Mouse (Mus musculus): ENCODE results near the gene Nsmce1. TPM values are rescaled to one million over a fixed set of nuclear protein-coding genes. Genes with fewer than 3 reads are reported as not detected.

Gene Nsmce1
- polyA plus RNA-seq, 1 experiment from 2014 or later: 119 TPM

DNA sequence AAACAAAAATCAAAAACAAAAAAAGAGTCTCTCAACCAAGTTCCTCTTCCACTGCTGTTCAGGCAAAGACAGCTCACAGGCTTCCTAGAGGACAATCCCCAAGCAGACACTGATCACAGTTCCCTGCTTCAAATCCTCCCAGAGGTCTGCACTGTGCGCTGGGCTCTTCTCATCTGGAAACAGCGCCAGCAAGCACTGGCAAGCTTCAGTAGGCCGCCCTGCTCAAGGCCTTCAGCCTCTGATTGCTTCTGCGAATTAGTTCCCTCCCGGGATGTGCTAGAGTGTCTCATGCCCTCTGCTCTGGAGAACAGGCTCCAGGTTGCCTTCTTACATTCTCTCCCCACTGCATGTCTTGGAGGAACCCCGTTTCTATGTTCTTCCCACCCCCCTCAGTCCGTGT lies 6.6 kb downstream of the Nsmce1 start:
- H3K9ac ChIP-seq (ENCODE audit: low read length): no peak overlapping the region
- DNase-seq (ENCODE audit: low spot score): no peak
- H3K27ac ChIP-seq (ENCODE audit: low read depth, low read length): no peak overlapping the region
- H3K27me3 ChIP-seq (ENCODE audit: control insufficient read depth, insufficient read depth, low read length): no peaks in the 10 kb centered on the region
- H3K36me3 ChIP-seq (ENCODE audit: control insufficient read depth, insufficient read depth, low read length): peaks cover 4% of the 10 kb centered on the region; the same call in 1 of the 2 replicates
- ATAC-seq (ENCODE audit: insufficient read depth, low FRiP score, low TSS enrichment): no peak
- WGBS: 90% methylated on average over 7 of the region's 7 CpGs
- no peaks in the 10 kb centered on the region for H3K4me1 ChIP-seq (ENCODE audit: control insufficient read depth, insufficient read depth, low read length)
- H3K4me2 ChIP-seq (ENCODE audit: low read depth): no peak overlapping the region
- no peaks in the 10 kb centered on the region for H3K9me3 ChIP-seq (ENCODE audit: control insufficient read depth, low read length)
- no peak overlapping the region for H3K4me3 ChIP-seq (ENCODE audit: low read depth, low read length)

- H3K4me3 ChIP-seq (ENCODE audit: low read depth, low read length): no peak overlapping the region
- ATAC-seq (ENCODE audit: insufficient read depth, low FRiP score, low TSS enrichment): no peak
- no peaks in the 10 kb centered on the region for H3K9me3 ChIP-seq (ENCODE audit: control insufficient read depth, low read length)
- H3K36me3 ChIP-seq (ENCODE audit: control insufficient read depth, insufficient read depth, low read length): peaks cover 4% of the 10 kb centered on the region; the same call in 1 of the 2 replicates
- no peak overlapping the region for H3K27ac ChIP-seq (ENCODE audit: low read depth, low read length)
- H3K9ac ChIP-seq (ENCODE audit: low read length): no peak overlapping the region
- H3K27me3 ChIP-seq (ENCODE audit: control insufficient read depth, insufficient read depth, low read length): no peaks in the 10 kb centered on the region
- 49% methylated on average over 2 of the region's 2 CpGs for WGBS
- no peak for DNase-seq (ENCODE audit: low spot score)
- no peaks in the 10 kb centered on the region for H3K4me1 ChIP-seq (ENCODE audit: control insufficient read depth, insufficient read depth, low read length)
- H3K4me2 ChIP-seq (ENCODE audit: low read depth): no peak overlapping the region
Observed at GRCm38 (mm10) chr7:125482886-125483285, 8.5 kb downstream of the Nsmce1 start.

- H3K36me3 ChIP-seq (ENCODE audit: control insufficient read depth, insufficient read depth, low read length): peaks cover 4% of the 10 kb centered on the region; the same call in 1 of the 2 replicates
- WGBS: 89% methylated on average over 3 of the region's 3 CpGs
- no peaks in the 10 kb centered on the region for H3K9me3 ChIP-seq (ENCODE audit: control insufficient read depth, low read length)
- no peak overlapping the region for H3K4me2 ChIP-seq (ENCODE audit: low read depth)
- ATAC-seq (ENCODE audit: insufficient read depth, low FRiP score, low TSS enrichment) (no peak), DNase-seq (ENCODE audit: low spot score) (no peak)
- no peak overlapping the region for H3K9ac ChIP-seq (ENCODE audit: low read length)
- no peaks in the 10 kb centered on the region for H3K4me1 ChIP-seq (ENCODE audit: control insufficient read depth, insufficient read depth, low read length)
- no peaks in the 10 kb centered on the region for H3K27me3 ChIP-seq (ENCODE audit: control insufficient read depth, insufficient read depth, low read length)
- no peak overlapping the region for H3K27ac ChIP-seq (ENCODE audit: low read depth, low read length)
- no peak overlapping the region for H3K4me3 ChIP-seq (ENCODE audit: low read depth, low read length)
Observed at GRCm38 (mm10) chr7:125482339-125482738, 9.1 kb downstream of the Nsmce1 start.

DNA sequence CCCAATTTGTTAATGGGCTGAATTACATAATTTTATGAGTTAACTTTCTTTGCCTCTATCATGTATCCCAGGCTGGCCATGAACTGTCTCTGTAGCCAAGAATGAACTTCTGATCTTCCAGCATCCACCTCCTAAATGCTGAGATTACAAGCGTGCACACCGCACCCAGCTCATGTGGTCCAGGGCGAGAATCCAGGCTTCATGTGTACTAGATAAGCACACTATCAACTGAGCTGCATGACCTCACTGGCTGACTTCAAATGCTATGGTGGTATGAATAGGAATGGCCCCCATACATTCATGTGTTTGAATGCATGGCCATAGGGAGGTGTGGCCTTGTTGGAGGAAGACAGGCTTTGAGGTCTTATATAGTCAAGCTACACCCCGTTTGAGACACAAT lies 10.9 kb downstream of the Nsmce1 start:
- 93% methylated on average over 4 of the region's 4 CpGs for WGBS
- H3K4me3 ChIP-seq (ENCODE audit: low read depth, low read length): no peak overlapping the region
- peaks cover 4% of the 10 kb centered on the region for H3K36me3 ChIP-seq (ENCODE audit: control insufficient read depth, insufficient read depth, low read length)
- H3K4me2 ChIP-seq (ENCODE audit: low read depth): no peak overlapping the region
- H3K27ac ChIP-seq (ENCODE audit: low read depth, low read length): no peak overlapping the region
- H3K9ac ChIP-seq (ENCODE audit: low read length): no peak overlapping the region
- no peaks in the 10 kb centered on the region for H3K27me3 ChIP-seq (ENCODE audit: control insufficient read depth, insufficient read depth, low read length)
- H3K4me1 ChIP-seq (ENCODE audit: control insufficient read depth, insufficient read depth, low read length): peaks cover 3% of the 10 kb centered on the region; the same call in 1 of the 2 replicates
- H3K9me3 ChIP-seq (ENCODE audit: control insufficient read depth, low read length): no peaks in the 10 kb centered on the region
- ATAC-seq (ENCODE audit: insufficient read depth, low FRiP score, low TSS enrichment): no peak
- DNase-seq (ENCODE audit: low spot score): no peak

GRCm38 (mm10) chr7:125478391-125478984 lies 12.9 kb downstream of the Nsmce1 start:
- WGBS: 85% methylated on average over 7 of the region's 7 CpGs
- DNase-seq (ENCODE audit: low spot score) (no peak), ATAC-seq (ENCODE audit: insufficient read depth, low FRiP score, low TSS enrichment) (no peak)
- no peak overlapping the region for H3K4me2 ChIP-seq (ENCODE audit: low read depth)
- H3K36me3 ChIP-seq (ENCODE audit: control insufficient read depth, insufficient read depth, low read length): no peaks in the 10 kb centered on the region; the same call in 1 of the 2 replicates
- no peak overlapping the region for H3K4me3 ChIP-seq (ENCODE audit: low read depth, low read length)
- H3K27me3 ChIP-seq (ENCODE audit: control insufficient read depth, insufficient read depth, low read length): no peaks in the 10 kb centered on the region
- H3K9ac ChIP-seq (ENCODE audit: low read length): no peak overlapping the region
- H3K27ac ChIP-seq (ENCODE audit: low read depth, low read length): no peak overlapping the region
- H3K9me3 ChIP-seq (ENCODE audit: control insufficient read depth, low read length): no peaks in the 10 kb centered on the region
- peaks cover 3% of the 10 kb centered on the region; the same call in 1 of the 2 replicates for H3K4me1 ChIP-seq (ENCODE audit: control insufficient read depth, insufficient read depth, low read length)

- Histone ChIP-seq H3K9ac (ENCODE audit: low read length) (no peak overlapping the region), H3K27me3 (ENCODE audit: control insufficient read depth, insufficient read depth, low read length) (no peaks in the 10 kb centered on the region), H3K4me1 (ENCODE audit: control insufficient read depth, insufficient read depth, low read length) (peaks cover 3% of the 10 kb centered on the region; the same call in 1 of the 2 replicates), H3K9me3 (ENCODE audit: control insufficient read depth, low read length) (no peaks in the 10 kb centered on the region), H3K4me3 (ENCODE audit: low read depth, low read length) (no peak overlapping the region), H3K36me3 (ENCODE audit: control insufficient read depth, insufficient read depth, low read length) (peaks cover 2% of the 10 kb centered on the region; the same call in 1 of the 2 replicates), H3K27ac (ENCODE audit: low read depth, low read length) (peak overlapping the region; percentile 21; the same call in 1 of the 2 replicates), H3K4me2 (ENCODE audit: low read depth) (no peak overlapping the region)
- ATAC-seq (ENCODE audit: insufficient read depth, low FRiP score, low TSS enrichment) (no peak; the same call in 1 of the 2 replicates), DNase-seq (ENCODE audit: low spot score) (peak; percentile 22)
- WGBS: 56% methylated on average over 11 of the region's 11 CpGs
Observed at GRCm38 (mm10) chr7:125475601-125476251, 15.7 kb downstream of the Nsmce1 start.

DNA sequence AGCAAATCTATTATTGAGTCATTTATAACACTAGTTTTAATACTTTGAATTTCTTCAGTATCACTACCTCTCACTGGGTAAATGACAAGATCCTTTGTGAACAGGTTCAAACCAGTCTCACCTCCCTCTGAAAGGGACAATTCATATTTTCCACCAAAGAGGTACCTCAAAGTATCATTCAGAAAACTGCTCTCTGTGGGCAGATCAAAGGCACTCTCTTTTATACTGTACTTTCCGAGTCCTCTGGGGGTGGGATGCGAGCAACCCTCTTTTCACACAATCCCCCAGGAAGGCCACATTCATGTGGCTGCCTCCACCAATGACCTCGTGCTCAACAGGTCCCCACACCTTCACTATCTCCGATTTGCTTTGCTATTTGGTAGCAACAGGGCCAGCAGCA lies 16.9 kb downstream of the Nsmce1 start:
- ATAC-seq (ENCODE audit: insufficient read depth, low FRiP score, low TSS enrichment) (no peak), DNase-seq (ENCODE audit: low spot score) (no peak)
- H3K9me3 ChIP-seq (ENCODE audit: control insufficient read depth, low read length): no peaks in the 10 kb centered on the region
- no peak overlapping the region for H3K27ac ChIP-seq (ENCODE audit: low read depth, low read length)
- H3K9ac ChIP-seq (ENCODE audit: low read length): no peak overlapping the region
- WGBS: 83% methylated on average over 4 of the region's 4 CpGs
- peaks cover 3% of the 10 kb centered on the region; the same call in 1 of the 2 replicates for H3K4me1 ChIP-seq (ENCODE audit: control insufficient read depth, insufficient read depth, low read length)
- no peak overlapping the region for H3K4me3 ChIP-seq (ENCODE audit: low read depth, low read length)
- H3K4me2 ChIP-seq (ENCODE audit: low read depth): no peak overlapping the region
- H3K36me3 ChIP-seq (ENCODE audit: control insufficient read depth, insufficient read depth, low read length): peaks cover 2% of the 10 kb centered on the region; the same call in 1 of the 2 replicates
- H3K27me3 ChIP-seq (ENCODE audit: control insufficient read depth, insufficient read depth, low read length): no peaks in the 10 kb centered on the region

- Histone ChIP-seq H3K27me3 (ENCODE audit: control insufficient read depth, insufficient read depth, low read length) (no peaks in the 10 kb centered on the region), H3K27ac (ENCODE audit: low read depth, low read length) (0 out of 2 replicates have a peak overlapping the region, but pooled peaks have one; percentile 67), H3K4me2 (ENCODE audit: low read depth) (no peak overlapping the region), H3K4me3 (ENCODE audit: low read depth, low read length) (no peak overlapping the region), H3K4me1 (ENCODE audit: control insufficient read depth, insufficient read depth, low read length) (peaks cover 3% of the 10 kb centered on the region; the same call in 1 of the 2 replicates), H3K9me3 (ENCODE audit: control insufficient read depth, low read length) (no peaks in the 10 kb centered on the region), H3K36me3 (ENCODE audit: control insufficient read depth, insufficient read depth, low read length) (peaks cover 2% of the 10 kb centered on the region), H3K9ac (ENCODE audit: low read length) (peak overlapping the region; percentile 10; the same call in 1 of the 2 replicates)
- DNase-seq (ENCODE audit: low spot score): peak; percentile 79
- peak; percentile 52 for ATAC-seq (ENCODE audit: insufficient read depth, low FRiP score, low TSS enrichment)
- 36% methylated on average over 13 of the region's 13 CpGs for WGBS
Observed at GRCm38 (mm10) chr7:125471991-125472741, 19.2 kb downstream of the Nsmce1 start.

Data from neural tube, embryonic 11.5 days (tissue).